Mouse (Mus musculus) gastrocnemius, postnatal 25 days (tissue): Measurements from ENCODE around the gene Prpf40a. TPM values are rescaled to one million over a fixed set of nuclear protein-coding genes. Genes with fewer than 3 reads are reported as not detected.

Experiments
- DNase-seq: peaks from one replicate; pipeline ENCODE4 v3.0.0; 2022
- total RNA-seq, 2 experiments: library from RNA; stranded (reverse); gene quantifications; 1 replicate in 1 of 2; 2 replicates in 1 of 2; pipeline ENCODE4 v1.2.3; 2021

Prpf40a gene
- total RNA-seq, 2 experiments from 2014 or later = 23.4 to 27.0 TPM

DNA sequence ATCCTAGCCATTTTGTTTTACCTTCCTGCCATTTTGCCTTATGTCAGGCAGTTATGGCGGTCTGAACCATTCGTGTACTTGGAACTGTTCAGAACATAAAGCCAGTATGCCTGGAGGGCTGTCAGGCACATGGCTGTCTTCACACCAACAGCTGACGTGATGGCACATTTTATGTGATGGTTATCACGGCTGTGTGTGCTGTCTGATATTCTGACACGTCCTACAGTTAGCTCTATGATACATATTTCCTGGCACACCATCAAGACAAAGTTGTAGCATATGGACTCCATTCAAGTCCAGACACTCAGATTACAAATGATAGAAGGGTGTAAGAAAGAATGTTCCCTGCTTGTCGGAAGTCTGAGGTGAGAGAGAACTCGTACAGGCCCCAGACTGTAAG, 85.0 kb downstream of the Prpf40a start:
- no peak for DNase-seq

DNA sequence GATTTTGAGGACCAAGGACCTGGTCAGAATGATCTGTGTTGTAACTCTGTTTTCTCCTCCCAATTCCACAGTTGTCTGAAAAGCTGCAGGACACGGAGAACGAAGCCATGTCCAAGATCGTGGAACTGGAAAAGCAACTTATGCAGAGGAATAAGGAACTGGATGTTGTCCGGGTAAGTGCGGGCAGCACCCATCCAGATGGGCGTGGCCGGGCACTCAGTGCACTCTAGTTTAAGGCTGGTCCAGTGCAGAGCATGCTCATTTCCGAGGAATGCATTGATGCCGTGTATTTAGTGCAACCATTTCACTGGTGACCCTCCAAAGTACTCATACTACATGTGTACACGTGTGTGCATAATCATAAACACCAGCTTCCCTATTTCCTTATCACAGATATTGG, 85.7 kb downstream of the Prpf40a start:
- no peak for DNase-seq

DNA sequence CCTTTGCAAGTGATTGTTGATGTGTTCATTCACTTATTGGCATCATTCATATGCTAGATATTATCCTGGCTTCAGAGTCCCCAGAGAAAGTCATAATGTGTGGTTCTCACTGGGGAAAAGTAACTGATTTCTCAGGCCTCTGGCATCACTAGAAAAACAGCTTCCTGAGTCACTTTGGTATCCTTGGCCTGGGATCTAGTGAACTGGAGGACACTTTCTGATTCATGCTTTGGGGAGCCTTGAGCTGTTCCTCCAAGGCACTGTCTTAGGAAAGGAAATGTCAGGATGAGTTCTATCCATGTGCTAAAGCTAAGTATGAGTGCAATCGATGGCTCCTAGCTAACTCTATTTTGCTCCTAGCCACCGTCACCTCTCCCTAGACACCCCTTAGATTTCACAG, 88.2 kb downstream of the Prpf40a start:
- DNase-seq = no peak

DNA sequence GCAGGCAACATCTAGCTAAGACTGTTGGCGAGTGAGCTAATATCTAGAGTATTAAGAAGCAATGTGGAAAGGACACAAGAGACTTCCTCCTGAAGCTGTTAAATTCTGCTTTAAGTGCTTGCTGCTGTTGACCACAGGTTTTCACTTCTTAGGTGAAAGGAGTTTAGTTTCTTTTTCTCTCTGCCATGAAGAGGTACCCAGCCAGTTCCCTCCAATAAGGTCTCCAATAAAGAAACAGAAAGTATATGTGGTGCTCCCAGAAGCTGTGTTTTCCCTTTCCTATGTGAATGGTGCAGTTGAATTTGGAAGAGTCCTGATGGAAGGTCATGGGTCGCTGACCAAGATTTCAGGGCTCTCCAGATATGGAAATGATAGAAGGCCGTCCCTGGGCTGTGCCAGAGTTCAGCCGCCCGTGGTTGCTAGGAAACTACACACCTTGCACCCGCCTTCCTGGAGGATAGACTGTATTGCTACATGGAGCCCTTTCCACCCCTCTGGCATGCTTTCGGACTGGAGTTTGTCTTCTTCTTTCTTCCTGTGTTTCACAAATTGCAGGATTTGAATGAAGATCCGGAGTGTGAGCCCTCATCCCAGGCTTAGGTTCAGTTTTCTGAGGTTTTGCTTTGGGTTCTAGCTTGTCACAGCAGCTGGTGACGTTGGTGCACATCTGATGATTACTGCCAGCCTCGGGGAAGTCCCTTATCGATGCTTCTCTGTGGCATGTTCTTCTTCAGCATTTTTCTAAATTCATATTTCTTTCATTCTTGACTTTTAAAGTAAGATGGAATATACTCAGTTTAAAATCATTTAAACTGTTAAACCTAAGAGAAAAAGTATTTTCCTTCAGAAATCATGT, 89.0 kb downstream of the Prpf40a start:
- DNase-seq = no peak

DNA sequence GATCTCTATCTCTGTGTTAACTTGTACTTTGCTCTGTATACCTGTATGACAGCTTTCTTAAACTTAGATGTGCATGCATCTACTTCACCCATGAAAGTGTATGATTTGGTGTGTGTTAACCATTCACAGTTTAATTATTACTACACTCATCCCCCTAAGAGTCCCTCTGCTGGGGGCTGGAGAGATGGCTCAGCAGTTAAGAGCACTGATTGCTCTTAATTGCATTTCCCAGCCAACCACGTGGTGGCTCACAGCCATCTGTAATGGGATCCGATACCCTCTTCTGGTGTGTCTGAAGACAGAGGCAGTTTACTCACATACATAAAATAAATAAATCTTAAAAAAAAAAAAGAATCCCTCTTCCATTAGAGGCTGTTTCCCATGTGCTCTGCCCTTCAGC, 91.0 kb downstream of the Prpf40a start:
- no peak for DNase-seq

DNA sequence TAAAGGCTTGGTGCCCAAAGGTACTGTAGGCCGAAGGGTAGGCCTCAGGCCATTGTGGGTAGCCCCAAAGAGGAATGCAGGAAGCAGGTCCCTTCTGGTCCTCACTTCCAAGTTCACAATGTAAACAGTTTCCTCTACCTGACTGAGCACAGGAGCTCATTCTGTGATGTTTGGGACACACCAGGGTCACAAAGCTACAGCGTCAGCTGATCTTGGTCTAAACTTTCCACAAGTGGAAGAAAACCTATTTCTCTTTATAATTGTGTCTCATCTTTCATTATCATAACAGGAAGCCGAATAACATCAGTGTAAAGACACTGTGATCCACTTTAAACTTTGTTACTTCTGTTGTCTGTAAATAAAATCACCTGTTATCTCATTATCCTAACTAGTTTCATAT, 95.6 kb downstream of the Prpf40a start:
- DNase-seq = no peak

DNA sequence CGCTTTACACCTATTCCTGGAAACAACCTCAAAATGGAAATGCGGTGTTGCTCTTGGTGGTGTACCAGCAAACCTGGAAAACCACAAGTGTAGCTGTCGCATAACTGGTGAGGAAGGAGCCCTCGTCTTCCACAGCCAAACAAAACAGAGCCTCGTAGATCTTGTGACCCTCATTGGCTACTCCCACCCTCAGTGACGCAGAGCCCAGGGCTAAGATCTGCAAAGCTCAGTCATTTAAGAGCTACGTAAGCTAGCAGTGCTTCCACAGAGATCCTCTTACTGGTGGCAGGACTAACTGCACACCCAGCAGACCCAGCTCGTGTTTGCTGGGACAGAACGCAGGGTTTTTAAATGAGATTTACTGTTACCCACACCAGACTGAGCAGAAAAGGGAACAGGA, 96.1 kb downstream of the Prpf40a start:
- DNase-seq = no peak

DNA sequence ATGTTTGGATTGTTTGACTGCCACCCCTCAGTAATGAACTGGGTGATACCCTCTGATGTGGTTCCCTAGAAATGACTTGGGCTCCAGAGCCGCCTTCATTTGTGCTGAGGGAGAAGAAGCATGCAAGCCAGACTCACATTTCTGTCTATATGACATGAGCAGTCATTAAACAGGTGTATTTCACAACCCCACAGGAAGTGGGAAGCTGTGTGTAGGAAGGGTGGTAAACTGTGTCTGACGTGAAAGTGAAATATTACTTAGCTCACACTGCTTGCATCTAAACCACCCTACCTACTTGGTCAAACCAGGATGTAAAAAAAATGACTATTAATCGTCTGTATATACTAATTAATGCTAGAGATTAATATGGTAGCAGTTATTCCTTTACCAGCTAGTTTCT, 102.3 kb downstream of the Prpf40a start:
- DNase-seq = no peak

DNA sequence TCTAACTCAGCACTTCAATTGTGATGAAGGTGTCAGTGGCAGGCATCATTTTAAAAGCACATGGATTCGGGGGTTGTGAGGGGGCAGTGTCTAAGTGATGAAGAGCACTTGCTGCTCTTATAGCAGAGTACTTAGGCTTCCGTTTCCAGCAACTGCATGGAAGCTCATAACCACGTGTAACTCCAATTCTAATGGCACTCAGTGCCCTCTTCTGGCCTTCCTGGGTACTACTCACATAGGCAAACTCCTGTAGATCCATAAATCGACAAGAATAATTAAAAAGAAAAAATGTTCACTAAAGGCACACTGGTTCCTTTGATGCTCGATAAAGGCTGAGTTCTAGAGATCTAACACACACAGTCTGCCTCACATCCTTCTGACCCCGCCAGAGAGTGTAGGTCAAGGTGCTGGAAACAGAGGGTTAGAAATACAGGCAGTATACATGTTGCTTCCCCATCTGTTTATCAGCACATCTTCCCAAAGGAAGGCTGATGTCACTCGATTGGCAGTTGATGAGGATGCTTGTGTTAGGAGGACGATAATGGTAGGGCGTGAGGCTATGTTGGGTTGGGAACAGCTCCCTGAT, 105.4 kb downstream of the Prpf40a start:
- no peak for DNase-seq

Other genes with a start within 250 kb of the Prpf40a start
- gene Arl6ip6, start 442 bp upstream of the Prpf40a start, total RNA-seq = 10 to 100 TPM in 1 of 2 experiments, 1 to 10 TPM in 1; 8.3 to 10.4 TPM